Mouse (Mus musculus): ENCODE measurements around the gene Dhrs1.

- TF ChIP-seq EP300 (IDR thresholded peaks at IDR 0.05; ENCODE audit: low read depth) (no peak), CTCF (IDR thresholded peaks at IDR 0.05; ENCODE audit: low read depth) (no peak)
These were observed 28.6 kb downstream of the Dhrs1 start for GRCm38 (mm10) chr14:55716884-55717283.
